Mouse (Mus musculus): ENCODE results near the gene Dlgap4.

The Dlgap4 gene

DNA sequence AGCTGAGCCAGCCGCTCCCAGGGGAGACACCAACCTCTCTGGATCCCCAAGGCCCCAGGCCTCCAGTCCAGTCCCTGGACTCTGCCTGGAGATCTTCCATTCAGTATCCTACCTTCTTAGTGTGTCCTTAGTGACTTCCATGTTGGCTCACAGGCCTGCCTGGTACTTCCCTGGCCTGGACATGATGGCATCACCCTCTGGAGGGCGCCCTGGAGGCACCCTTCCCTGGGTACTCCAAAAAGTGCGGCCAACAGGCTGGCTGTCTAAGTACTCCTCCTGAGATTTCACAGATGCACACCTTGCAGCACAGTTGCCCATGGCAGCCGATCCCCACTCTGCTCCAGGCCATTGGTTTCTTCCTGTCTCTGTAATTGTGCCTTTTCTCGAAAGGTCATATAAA is 42.1 kb downstream of the Dlgap4 start:
- Histone ChIP-seq H3K27me3 (ENCODE audit: insufficient read depth, low read length) (peaks cover 5% of the 10 kb centered on the region; the same call in 1 of the 2 replicates), H3K4me3 (replicated peaks; ENCODE audit: low read length) (no peak overlapping the region), H3K36me3 (ENCODE audit: insufficient read depth, low read length) (no peaks in the 10 kb centered on the region), H3K9me3 (ENCODE audit: low read length) (no peaks in the 10 kb centered on the region), H3K4me1 (replicated peaks; ENCODE audit: low read depth, low read length) (peaks cover 58% of the 10 kb centered on the region)
- TF ChIP-seq CTCF (conservative IDR thresholded peaks at IDR 0.05; ENCODE audit: low read length) = peak; percentile 20
- no peak for TF ChIP-seq NANOG (IDR thresholded peaks at IDR 0.05; ENCODE audit: borderline replicate concordance, low read length)

DNA sequence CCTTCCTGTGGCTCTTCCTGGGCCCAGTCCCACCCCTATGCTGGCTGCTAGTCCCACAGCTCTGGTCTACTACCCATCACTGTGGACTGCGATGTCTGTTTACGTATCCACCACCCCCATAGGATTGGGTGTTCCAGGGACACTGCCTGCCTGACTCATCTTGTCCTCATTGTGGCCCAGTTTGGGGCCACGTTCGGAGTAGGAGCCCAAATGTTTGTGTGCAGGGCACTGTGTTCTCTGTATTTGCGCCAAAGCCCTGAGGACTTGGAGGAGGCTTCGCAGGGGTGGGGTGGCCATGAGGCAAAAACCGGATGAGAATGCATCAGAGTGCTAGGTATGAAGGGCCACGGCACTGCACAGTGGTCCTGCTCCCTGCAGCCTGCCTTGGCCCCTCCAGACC is 44.0 kb downstream of the Dlgap4 start:
- Histone ChIP-seq H3K4me1 (replicated peaks; ENCODE audit: low read depth, low read length) (peaks cover 49% of the 10 kb centered on the region), H3K9me3 (ENCODE audit: low read length) (no peaks in the 10 kb centered on the region), H3K36me3 (ENCODE audit: insufficient read depth, low read length) (no peaks in the 10 kb centered on the region), H3K4me3 (replicated peaks; ENCODE audit: low read length) (no peak overlapping the region), H3K27me3 (ENCODE audit: insufficient read depth, low read length) (peaks cover 5% of the 10 kb centered on the region; the same call in 1 of the 2 replicates)
- TF ChIP-seq CTCF (conservative IDR thresholded peaks at IDR 0.05; ENCODE audit: low read length) (no peak), NANOG (IDR thresholded peaks at IDR 0.05; ENCODE audit: borderline replicate concordance, low read length) (no peak), POU5F1 (IDR thresholded peaks at IDR 0.05; ENCODE audit: borderline replicate concordance, low read length) (no peak)

DNA sequence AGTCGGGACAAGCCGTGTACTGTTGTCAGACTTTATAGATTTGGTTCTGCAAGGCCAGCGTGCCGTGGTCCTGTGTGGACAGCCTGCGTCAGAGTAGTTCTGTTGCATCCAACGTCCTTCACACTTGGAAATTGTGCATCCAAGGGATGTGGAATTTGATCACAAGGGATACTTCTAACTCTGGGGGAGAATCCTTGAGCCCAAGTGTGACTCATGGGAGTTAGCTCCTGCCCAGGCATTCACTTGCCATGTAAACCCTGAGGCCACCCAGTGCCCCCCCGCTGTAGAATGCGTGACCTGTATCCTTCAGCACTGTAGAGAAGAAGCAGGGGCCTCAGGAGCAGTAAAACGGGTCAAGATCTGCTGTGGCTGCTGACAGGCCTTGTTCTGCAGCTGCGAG is 44.7 kb downstream of the Dlgap4 start:
- Histone ChIP-seq H3K4me1 (replicated peaks; ENCODE audit: low read depth, low read length) (peaks cover 50% of the 10 kb centered on the region), H3K9me3 (ENCODE audit: low read length) (no peaks in the 10 kb centered on the region), H3K4me3 (replicated peaks; ENCODE audit: low read length) (no peak overlapping the region), H3K36me3 (ENCODE audit: insufficient read depth, low read length) (no peaks in the 10 kb centered on the region), H3K27me3 (ENCODE audit: insufficient read depth, low read length) (peaks cover 2% of the 10 kb centered on the region; the same call in 1 of the 2 replicates)
- no peak for TF ChIP-seq POU5F1 (IDR thresholded peaks at IDR 0.05; ENCODE audit: borderline replicate concordance, low read length)

DNA sequence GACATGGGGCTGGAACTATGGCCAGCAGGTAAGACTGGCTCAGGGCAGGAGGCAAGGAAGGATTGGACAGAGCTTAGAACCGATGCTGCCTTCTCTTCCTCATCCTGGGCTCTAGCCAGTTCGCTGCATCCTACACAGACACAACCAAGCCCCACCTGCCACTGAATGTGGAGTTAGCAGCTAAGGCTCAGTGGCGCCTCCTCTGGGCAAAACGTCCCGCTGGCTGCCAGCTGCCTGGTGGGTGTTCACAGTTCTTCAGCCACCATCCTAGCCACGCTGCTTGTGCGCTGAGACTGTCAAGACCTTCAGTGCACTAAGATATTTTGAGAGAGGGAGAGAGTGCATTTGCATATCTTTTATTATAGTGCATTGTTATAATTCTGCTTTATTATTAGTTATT is 45.2 kb downstream of the Dlgap4 start:
- no peak overlapping the region for H3K4me3 ChIP-seq (replicated peaks; ENCODE audit: low read length)
- peaks cover 55% of the 10 kb centered on the region for H3K4me1 ChIP-seq (replicated peaks; ENCODE audit: low read depth, low read length)
- no peak for TF ChIP-seq NANOG (IDR thresholded peaks at IDR 0.05; ENCODE audit: borderline replicate concordance, low read length)
- peak; percentile 76 for TF ChIP-seq CTCF (conservative IDR thresholded peaks at IDR 0.05; ENCODE audit: low read length)
- no peaks in the 10 kb centered on the region for H3K36me3 ChIP-seq (ENCODE audit: insufficient read depth, low read length)
- no peaks in the 10 kb centered on the region for H3K9me3 ChIP-seq (ENCODE audit: low read length)
- H3K27me3 ChIP-seq (ENCODE audit: insufficient read depth, low read length) = no peaks in the 10 kb centered on the region; the same call in 1 of the 2 replicates

DNA sequence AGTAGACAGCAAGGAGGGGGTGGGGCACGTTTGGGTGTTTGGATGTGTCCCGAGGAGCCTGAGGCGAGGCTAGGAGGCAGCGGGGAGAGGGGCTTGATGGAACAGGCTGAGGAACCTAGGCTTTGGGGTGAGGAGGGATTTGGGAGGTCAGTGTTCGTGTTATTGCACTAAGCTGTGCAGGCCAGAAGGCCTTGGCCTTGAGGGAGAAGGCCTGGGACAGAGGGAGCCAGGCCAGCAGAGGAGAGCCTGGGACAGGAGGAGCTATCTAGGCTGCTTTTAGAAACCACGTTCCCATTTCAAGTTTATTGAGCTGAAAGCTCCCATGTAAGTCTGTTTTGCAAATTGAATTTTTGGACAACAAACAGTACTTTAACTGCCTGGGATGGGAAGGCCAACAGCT is 46.5 kb downstream of the Dlgap4 start:
- TF ChIP-seq POU5F1 (IDR thresholded peaks at IDR 0.05; ENCODE audit: borderline replicate concordance, low read length) (no peak), NANOG (IDR thresholded peaks at IDR 0.05; ENCODE audit: borderline replicate concordance, low read length) (no peak), CTCF (conservative IDR thresholded peaks at IDR 0.05; ENCODE audit: low read length) (no peak)
- no peaks in the 10 kb centered on the region for H3K9me3 ChIP-seq (ENCODE audit: low read length)
- no peak overlapping the region for H3K4me3 ChIP-seq (replicated peaks; ENCODE audit: low read length)
- H3K27me3 ChIP-seq (ENCODE audit: insufficient read depth, low read length) = no peaks in the 10 kb centered on the region
- peaks cover 56% of the 10 kb centered on the region for H3K4me1 ChIP-seq (replicated peaks; ENCODE audit: low read depth, low read length)
- H3K36me3 ChIP-seq (ENCODE audit: insufficient read depth, low read length) = peaks cover 2% of the 10 kb centered on the region; the same call in 1 of the 2 replicates

DNA sequence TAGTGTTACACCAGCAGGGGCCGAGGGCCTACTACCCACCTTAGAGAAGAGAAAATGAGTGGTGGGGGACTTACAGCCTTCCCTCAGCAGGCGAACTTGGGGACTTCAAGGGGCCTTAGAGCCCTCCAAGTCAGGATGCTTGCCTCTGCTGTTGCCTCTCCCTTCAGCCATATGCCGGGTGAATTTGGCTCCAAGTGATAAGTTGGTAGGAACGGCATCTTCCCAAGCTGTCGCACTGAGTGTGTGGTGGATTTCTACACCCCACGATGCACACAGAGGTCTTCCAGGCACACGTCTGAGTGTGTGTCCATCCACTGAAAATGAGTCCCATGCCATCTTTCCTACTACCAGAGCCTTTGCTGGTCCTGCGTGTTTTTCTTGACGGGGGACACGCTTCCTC is 49.7 kb downstream of the Dlgap4 start:
- no peak for TF ChIP-seq NANOG (IDR thresholded peaks at IDR 0.05; ENCODE audit: borderline replicate concordance, low read length)
- no peak for TF ChIP-seq CTCF (conservative IDR thresholded peaks at IDR 0.05; ENCODE audit: low read length)
- TF ChIP-seq POU5F1 (IDR thresholded peaks at IDR 0.05; ENCODE audit: borderline replicate concordance, low read length) = no peak
- H3K4me3 ChIP-seq (replicated peaks; ENCODE audit: low read length) = no peak overlapping the region
- H3K9me3 ChIP-seq (ENCODE audit: low read length) = no peaks in the 10 kb centered on the region
- peaks cover 60% of the 10 kb centered on the region for H3K4me1 ChIP-seq (replicated peaks; ENCODE audit: low read depth, low read length)
- H3K36me3 ChIP-seq (ENCODE audit: insufficient read depth, low read length) = peaks cover 16% of the 10 kb centered on the region
- H3K27me3 ChIP-seq (ENCODE audit: insufficient read depth, low read length) = no peaks in the 10 kb centered on the region

DNA sequence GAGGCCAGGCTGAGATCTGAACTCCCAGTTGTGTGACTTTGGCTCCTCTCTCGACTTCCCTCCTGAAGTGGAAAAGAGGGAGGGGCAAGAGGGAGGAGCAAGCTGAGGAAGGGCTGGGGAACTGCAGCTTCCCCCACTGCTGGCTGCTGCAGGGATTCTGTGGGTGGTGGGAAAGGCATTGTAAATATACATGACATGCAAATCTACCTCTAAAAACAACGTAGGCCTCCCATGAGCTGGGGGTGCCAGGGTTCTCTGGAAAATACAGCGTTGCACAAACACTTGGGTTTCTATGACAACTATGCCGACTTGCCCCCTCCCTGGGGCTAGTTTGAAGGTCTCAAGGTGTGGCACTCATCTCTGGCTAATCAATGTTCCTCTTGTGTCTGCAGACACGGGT is 50.9 kb downstream of the Dlgap4 start:
- H3K4me3 ChIP-seq (replicated peaks; ENCODE audit: low read length) = no peak overlapping the region
- no peaks in the 10 kb centered on the region for H3K9me3 ChIP-seq (ENCODE audit: low read length)
- H3K36me3 ChIP-seq (ENCODE audit: insufficient read depth, low read length) = peaks cover 18% of the 10 kb centered on the region
- H3K4me1 ChIP-seq (replicated peaks; ENCODE audit: low read depth, low read length) = peaks cover 59% of the 10 kb centered on the region
- no peak for TF ChIP-seq CTCF (conservative IDR thresholded peaks at IDR 0.05; ENCODE audit: low read length)
- no peak for TF ChIP-seq NANOG (IDR thresholded peaks at IDR 0.05; ENCODE audit: borderline replicate concordance, low read length)
- no peak for TF ChIP-seq POU5F1 (IDR thresholded peaks at IDR 0.05; ENCODE audit: borderline replicate concordance, low read length)
- H3K27me3 ChIP-seq (ENCODE audit: insufficient read depth, low read length) = no peaks in the 10 kb centered on the region

DNA sequence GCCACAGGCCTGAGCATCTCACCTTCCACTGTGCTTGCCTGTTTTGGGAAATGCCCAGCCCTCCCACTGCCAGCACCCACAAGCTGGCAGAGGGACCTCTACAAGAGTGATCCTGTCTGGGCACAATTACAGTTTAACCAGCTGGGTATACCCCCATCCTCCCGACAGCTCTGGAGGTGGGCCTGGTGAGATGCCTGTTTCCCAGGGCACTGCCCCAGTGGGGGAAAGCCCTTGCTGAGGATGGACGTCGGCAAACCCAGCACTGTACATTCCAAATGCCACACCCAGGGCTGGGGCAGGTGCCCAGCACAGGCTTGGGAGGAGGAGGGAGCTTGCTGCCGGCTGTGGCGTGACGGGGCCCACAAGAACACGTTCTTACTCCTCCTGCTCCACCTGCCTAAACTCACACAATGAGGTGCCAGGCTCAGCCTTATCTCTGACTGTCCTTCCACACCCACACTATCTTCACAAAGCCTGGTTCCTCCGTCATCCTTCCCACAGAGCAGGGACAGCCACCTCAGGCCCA is 51.6 kb downstream of the Dlgap4 start:
- Histone ChIP-seq H3K4me3 (replicated peaks; ENCODE audit: low read length) (no peak overlapping the region), H3K36me3 (ENCODE audit: insufficient read depth, low read length) (peaks cover 18% of the 10 kb centered on the region), H3K27me3 (ENCODE audit: insufficient read depth, low read length) (no peaks in the 10 kb centered on the region), H3K9me3 (ENCODE audit: low read length) (no peaks in the 10 kb centered on the region), H3K4me1 (replicated peaks; ENCODE audit: low read depth, low read length) (peaks cover 53% of the 10 kb centered on the region)
- TF ChIP-seq POU5F1 (IDR thresholded peaks at IDR 0.05; ENCODE audit: borderline replicate concordance, low read length) (no peak), CTCF (conservative IDR thresholded peaks at IDR 0.05; ENCODE audit: low read length) (no peak), NANOG (IDR thresholded peaks at IDR 0.05; ENCODE audit: borderline replicate concordance, low read length) (no peak)

DNA sequence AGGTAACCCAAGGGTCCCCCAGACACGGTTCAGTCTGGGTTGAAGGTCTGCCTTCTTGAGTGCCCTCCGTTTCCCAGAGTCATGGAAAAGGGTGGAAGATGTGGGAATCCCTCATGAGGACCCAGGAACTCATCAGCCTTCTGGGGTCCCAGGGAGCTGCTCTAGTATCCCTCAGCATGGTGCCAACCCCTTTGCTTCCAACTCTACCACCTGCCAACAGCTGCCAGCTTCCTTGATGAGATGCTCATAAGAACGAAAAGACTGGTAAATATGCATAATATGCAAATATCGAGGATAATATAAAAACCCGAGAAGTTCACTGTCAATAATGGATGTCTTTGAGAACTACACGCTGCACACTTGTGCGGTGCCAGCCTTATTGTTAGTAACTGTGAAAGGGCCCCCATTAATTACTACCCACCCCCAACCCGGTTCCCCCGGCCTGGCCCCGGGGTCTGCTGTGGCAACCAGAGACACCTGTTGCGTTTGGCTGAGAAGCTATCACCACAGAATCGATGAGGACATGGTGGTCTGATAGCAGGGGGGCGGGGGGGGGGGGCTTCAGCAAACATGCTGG is 52.2 kb downstream of the Dlgap4 start:
- no peak for TF ChIP-seq POU5F1 (IDR thresholded peaks at IDR 0.05; ENCODE audit: borderline replicate concordance, low read length)
- no peak for TF ChIP-seq CTCF (conservative IDR thresholded peaks at IDR 0.05; ENCODE audit: low read length)
- TF ChIP-seq NANOG (IDR thresholded peaks at IDR 0.05; ENCODE audit: borderline replicate concordance, low read length) = no peak
- Histone ChIP-seq H3K4me3 (replicated peaks; ENCODE audit: low read length) (no peak overlapping the region), H3K9me3 (ENCODE audit: low read length) (no peaks in the 10 kb centered on the region), H3K36me3 (ENCODE audit: insufficient read depth, low read length) (peaks cover 24% of the 10 kb centered on the region), H3K4me1 (replicated peaks; ENCODE audit: low read depth, low read length) (peaks cover 55% of the 10 kb centered on the region), H3K27me3 (ENCODE audit: insufficient read depth, low read length) (no peaks in the 10 kb centered on the region)
